Mouse (Mus musculus) erythroid progenitor cell, adult 5-6 weeks (primary cell): ENCODE measurements at regions not wholly inside any gene's neighbourhood (a gene's known extent, or its start where the extent isn't known, plus 50 kb on each side); places are given as distances from the start of the nearest gene placed in this dataset.

Experiments
- ATAC-seq: replicated peaks from 2 replicates; pipeline ENCODE4 v1.8.0; 2016; ENCODE audit warnings: moderate number of reproducible peaks, mild to moderate bottlenecking, moderate TSS enrichment, inconsistent platforms; ENCODE audit not compliant: poor library complexity, low FRiP score, severe bottlenecking

- ATAC-seq = no peak
Measured at GRCm38 (mm10) chr13:5202736-5203135, 593.8 kb upstream of the Akr1e1 start.

- no peak for ATAC-seq
Measured at GRCm38 (mm10) chr13:5204143-5204542, 595.2 kb upstream of the Akr1e1 start.

- no peak for ATAC-seq
Measured at GRCm38 (mm10) chr13:5211659-5212058, 602.7 kb upstream of the Akr1e1 start.

GRCm38 (mm10) chr13:5229476-5229875 lies 620.5 kb upstream of the Akr1e1 start:
- ATAC-seq = no peak

GRCm38 (mm10) chr13:5234232-5234631 lies 625.3 kb upstream of the Akr1e1 start:
- no peak for ATAC-seq

GRCm38 (mm10) chr13:5235391-5235790 lies 625.9 kb upstream of the Klf6 start:
- ATAC-seq = no peak

- no peak for ATAC-seq
Measured at GRCm38 (mm10) chr13:5240541-5240940, 620.7 kb upstream of the Klf6 start.

GRCm38 (mm10) chr13:5242782-5243181 lies 618.5 kb upstream of the Klf6 start:
- no peak for ATAC-seq

GRCm38 (mm10) chr13:5248671-5249391 lies 612.5 kb upstream of the Klf6 start:
- no peak for ATAC-seq

- no peak for ATAC-seq
Measured at GRCm38 (mm10) chr13:5257891-5258660, 603.2 kb upstream of the Klf6 start.

- ATAC-seq = no peak
Measured at GRCm38 (mm10) chr13:5259760-5260159, 601.5 kb upstream of the Klf6 start.

- ATAC-seq = no peak
Measured at GRCm38 (mm10) chr13:5272506-5273192, 588.6 kb upstream of the Klf6 start.

GRCm38 (mm10) chr13:5276564-5276963 lies 584.7 kb upstream of the Klf6 start:
- no peak for ATAC-seq

- no peak for ATAC-seq
Measured at GRCm38 (mm10) chr13:5289753-5290449, 571.4 kb upstream of the Klf6 start.

GRCm38 (mm10) chr13:5302141-5302540 lies 559.1 kb upstream of the Klf6 start:
- no peak for ATAC-seq

GRCm38 (mm10) chr13:5306688-5307087 lies 554.6 kb upstream of the Klf6 start:
- ATAC-seq = no peak

- ATAC-seq = no peak
Measured at GRCm38 (mm10) chr13:5313297-5313696, 548.0 kb upstream of the Klf6 start.

- no peak for ATAC-seq
Measured at GRCm38 (mm10) chr13:5315011-5315410, 546.3 kb upstream of the Klf6 start.

GRCm38 (mm10) chr13:5317941-5318856 lies 543.1 kb upstream of the Klf6 start:
- no peak for ATAC-seq
